Mouse (Mus musculus): ENCODE data around the gene St6galnac5. TPM values are rescaled to one million over a fixed set of nuclear protein-coding genes. Genes with fewer than 3 reads are reported as not detected.

St6galnac5 gene
- total RNA-seq, 2 experiments from 2014 or later = 0.83 TPM; not detected in 1

- ATAC-seq (replicated peaks; ENCODE audit: low FRiP score, poor library complexity, severe bottlenecking) = no peak
Observed at GRCm38 (mm10) chr3:152920365-152920764, 61.7 kb downstream of the St6galnac5 start.

GRCm38 (mm10) chr3:152919101-152919500 lies 62.9 kb downstream of the St6galnac5 start:
- ATAC-seq (replicated peaks; ENCODE audit: low FRiP score, poor library complexity, severe bottlenecking) = no peak

- no peak for ATAC-seq (replicated peaks; ENCODE audit: low FRiP score, poor library complexity, severe bottlenecking)
Observed at GRCm38 (mm10) chr3:152917579-152917978, 64.5 kb downstream of the St6galnac5 start.

GRCm38 (mm10) chr3:152914376-152914775 lies 67.7 kb downstream of the St6galnac5 start:
- no peak for ATAC-seq (replicated peaks; ENCODE audit: low FRiP score, poor library complexity, severe bottlenecking)

- ATAC-seq (replicated peaks; ENCODE audit: low FRiP score, poor library complexity, severe bottlenecking) = no peak
Observed at GRCm38 (mm10) chr3:152913625-152914024, 68.4 kb downstream of the St6galnac5 start.

GRCm38 (mm10) chr3:152913150-152913549 lies 68.9 kb downstream of the St6galnac5 start:
- no peak for ATAC-seq (replicated peaks; ENCODE audit: low FRiP score, poor library complexity, severe bottlenecking)

GRCm38 (mm10) chr3:152912216-152913101 lies 69.6 kb downstream of the St6galnac5 start:
- no peak for ATAC-seq (replicated peaks; ENCODE audit: low FRiP score, poor library complexity, severe bottlenecking)

- ATAC-seq (replicated peaks; ENCODE audit: low FRiP score, poor library complexity, severe bottlenecking) = no peak
Observed at GRCm38 (mm10) chr3:152911578-152911977, 70.5 kb downstream of the St6galnac5 start.

- ATAC-seq (replicated peaks; ENCODE audit: low FRiP score, poor library complexity, severe bottlenecking) = no peak
Observed at GRCm38 (mm10) chr3:152907683-152908082, 74.4 kb downstream of the St6galnac5 start.

GRCm38 (mm10) chr3:152907087-152907486 lies 75.0 kb downstream of the St6galnac5 start:
- no peak for ATAC-seq (replicated peaks; ENCODE audit: low FRiP score, poor library complexity, severe bottlenecking)

GRCm38 (mm10) chr3:152905800-152906199 lies 76.2 kb downstream of the St6galnac5 start:
- ATAC-seq (replicated peaks; ENCODE audit: low FRiP score, poor library complexity, severe bottlenecking) = no peak

GRCm38 (mm10) chr3:152905026-152905425 lies 77.0 kb downstream of the St6galnac5 start:
- no peak for ATAC-seq (replicated peaks; ENCODE audit: low FRiP score, poor library complexity, severe bottlenecking)

GRCm38 (mm10) chr3:152898906-152899305 lies 83.1 kb downstream of the St6galnac5 start:
- no peak for ATAC-seq (replicated peaks; ENCODE audit: low FRiP score, poor library complexity, severe bottlenecking)

GRCm38 (mm10) chr3:152897196-152897595 lies 84.8 kb downstream of the St6galnac5 start:
- no peak for ATAC-seq (replicated peaks; ENCODE audit: low FRiP score, poor library complexity, severe bottlenecking)

GRCm38 (mm10) chr3:152896111-152896510 lies 85.9 kb downstream of the St6galnac5 start:
- no peak for ATAC-seq (replicated peaks; ENCODE audit: low FRiP score, poor library complexity, severe bottlenecking)

GRCm38 (mm10) chr3:152894935-152895334 lies 87.1 kb downstream of the St6galnac5 start:
- ATAC-seq (replicated peaks; ENCODE audit: low FRiP score, poor library complexity, severe bottlenecking) = no peak

GRCm38 (mm10) chr3:152888116-152888515 lies 93.9 kb downstream of the St6galnac5 start:
- ATAC-seq (replicated peaks; ENCODE audit: low FRiP score, poor library complexity, severe bottlenecking) = no peak

- ATAC-seq (replicated peaks; ENCODE audit: low FRiP score, poor library complexity, severe bottlenecking) = no peak
Observed at GRCm38 (mm10) chr3:152886749-152887148, 95.3 kb downstream of the St6galnac5 start.

GRCm38 (mm10) chr3:152883556-152883955 lies 98.5 kb downstream of the St6galnac5 start:
- no peak for ATAC-seq (replicated peaks; ENCODE audit: low FRiP score, poor library complexity, severe bottlenecking)

- ATAC-seq (replicated peaks; ENCODE audit: low FRiP score, poor library complexity, severe bottlenecking) = no peak
Observed at GRCm38 (mm10) chr3:152881706-152882105, 100.3 kb downstream of the St6galnac5 start.

GRCm38 (mm10) chr3:152880121-152880835 lies 101.8 kb downstream of the St6galnac5 start:
- ATAC-seq (replicated peaks; ENCODE audit: low FRiP score, poor library complexity, severe bottlenecking) = no peak

Data from erythroid progenitor cell, adult 5-6 weeks (primary cell).